Mouse (Mus musculus) cortical plate, adult 2 months (tissue): Measurements from ENCODE around the gene Hes1. TPM values are rescaled to one million over a fixed set of nuclear protein-coding genes. Genes with fewer than 3 reads are reported as not detected.
A peak's percentile ranks its signal among the peaks of the same experiment; 100 is the strongest.

Experiments
- H3K27ac ChIP-seq: fragments of 200-500 bp; 2 replicates; pipeline ENCODE4 v1.5.1; 2012; ENCODE audit warnings: low read length, control low read depth, inconsistent platforms; ENCODE audit not compliant: insufficient read depth
- H3K4me1 ChIP-seq: fragments of 200-500 bp; 2 replicates; pipeline ENCODE4 v1.6.1; 2011; ENCODE audit warnings: low read length; ENCODE audit not compliant: control insufficient read depth, insufficient read depth
- H3K4me3 ChIP-seq: fragments of 200-500 bp; 2 replicates; pipeline ENCODE4 v1.5.1; 2011; ENCODE audit warnings: mild to moderate bottlenecking, low read length, control low read depth; ENCODE audit not compliant: insufficient read depth
- CTCF ChIP-seq: fragments of 200-500 bp; IDR thresholded peaks from 2 replicates; pipeline ENCODE4 v1.5.1; 2011; ENCODE audit warnings: mild to moderate bottlenecking, control low read depth, low read length; ENCODE audit not compliant: insufficient read depth; ENCODE audit errors: extremely low read depth
- POLR2A ChIP-seq: fragments of 200-500 bp; IDR thresholded peaks from 2 replicates; pipeline ENCODE4 v1.6.1; 2011; ENCODE audit warnings: mild to moderate bottlenecking, low read length, control low read depth; ENCODE audit not compliant: insufficient read depth; ENCODE audit errors: extremely low read depth
- polyA plus RNA-seq: library from polyadenylated mRNA; depleted of rRNA; stranded (reverse); fragments of >200 nt; gene quantifications from 2 replicates; pipeline ENCODE4 v1.2.3, GENCODE M21; 2012

Hes1 gene
- polyA plus RNA-seq, 1 experiment = 26.8 TPM

DNA sequence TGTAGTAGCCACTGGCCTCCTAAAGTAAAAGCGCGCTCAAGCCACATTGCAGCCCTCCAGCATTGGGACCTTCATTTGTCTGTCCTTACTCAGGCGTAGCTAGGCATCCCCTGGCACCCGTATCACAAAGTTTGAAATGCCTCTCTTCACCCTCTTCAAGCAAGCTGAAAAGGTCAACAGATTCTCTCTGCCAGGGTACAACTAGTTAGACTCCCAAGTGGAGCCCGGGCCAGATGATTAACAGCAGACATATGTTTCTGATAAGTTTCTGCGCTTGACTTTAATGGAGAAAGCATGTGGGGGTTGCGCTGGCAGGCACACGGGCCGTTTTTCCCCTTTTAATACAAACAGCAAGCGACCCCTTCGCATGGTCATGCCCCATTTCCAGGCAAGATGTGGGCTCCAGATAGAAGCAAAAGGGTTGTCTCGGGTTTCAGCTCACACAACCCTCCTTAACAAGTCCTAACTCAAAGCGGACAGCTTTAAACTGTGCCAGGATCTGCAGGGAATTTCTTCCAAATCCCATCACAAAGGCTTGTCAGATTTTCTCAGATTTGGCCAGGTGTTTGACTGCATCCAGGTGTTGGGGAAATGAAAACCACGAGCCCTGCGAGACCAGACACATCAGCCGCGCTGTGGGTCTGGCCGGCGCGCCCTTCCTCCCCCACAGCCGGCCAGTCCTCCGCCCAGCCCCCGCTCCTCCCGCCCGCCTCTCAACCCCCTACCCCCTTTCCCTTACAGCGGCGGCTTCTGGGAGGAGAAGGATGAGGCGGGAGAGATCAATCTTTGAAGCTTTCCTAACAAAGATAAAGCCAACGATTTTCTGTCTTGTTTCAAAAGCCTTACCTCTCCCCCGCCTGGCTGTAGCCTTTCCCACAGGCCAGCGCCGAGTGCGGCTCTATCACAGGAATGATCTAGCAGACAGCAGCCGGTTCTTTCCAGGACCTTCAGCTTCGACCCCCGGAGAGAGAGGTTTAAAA, 4.1 kb downstream of the Hes1 start:
- Histone ChIP-seq H3K4me3 (0 out of 2 replicates have a peak overlapping the region, but pooled peaks have one; percentile 8), H3K4me1 (peaks cover 2% of the 10 kb centered on the region; the same call in 1 of the 2 replicates), H3K27ac (no peak overlapping the region)
- TF ChIP-seq POLR2A = no peak
- TF ChIP-seq CTCF = no peak

- Histone ChIP-seq H3K4me1 (peaks cover 2% of the 10 kb centered on the region; the same call in 1 of the 2 replicates), H3K27ac (peak overlapping the region; percentile 67), H3K4me3 (peak overlapping the region; percentile 32; the same call in 1 of the 2 replicates)
- TF ChIP-seq CTCF = no peak
- TF ChIP-seq POLR2A = no peak
Observed at GRCm38 (mm10) chr16:30069580-30069949, 5.4 kb downstream of the Hes1 start.

GRCm38 (mm10) chr16:30069950-30070770, 6.0 kb downstream of the Hes1 start:
- TF ChIP-seq POLR2A = no peak
- no peak for TF ChIP-seq CTCF
- Histone ChIP-seq H3K4me3 (peak overlapping the region; percentile 32), H3K27ac (peak overlapping the region; percentile 85), H3K4me1 (peaks cover 2% of the 10 kb centered on the region; the same call in 1 of the 2 replicates)

DNA sequence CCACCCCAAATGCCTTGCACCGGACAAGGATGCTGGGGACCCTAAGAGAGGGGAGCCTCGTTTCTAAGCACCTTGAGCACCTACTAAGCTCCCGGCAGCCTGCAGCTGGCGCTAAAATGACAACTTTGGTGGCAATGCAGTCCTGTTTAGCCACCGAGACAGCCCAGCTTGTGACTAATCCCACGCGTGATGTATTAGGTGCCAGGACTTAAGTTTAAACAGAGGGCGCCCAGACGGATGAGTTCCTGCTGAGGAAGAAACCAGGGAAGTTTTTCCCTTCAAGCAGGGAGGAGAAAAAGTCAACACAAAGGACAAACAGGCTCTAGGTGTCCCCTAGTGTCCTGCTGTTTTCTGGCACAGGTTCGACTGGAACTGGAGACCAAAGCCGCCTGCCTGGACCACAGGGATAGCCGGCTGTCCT, 6.6 kb downstream of the Hes1 start:
- no peak for TF ChIP-seq CTCF
- Histone ChIP-seq H3K4me1 (peaks cover 2% of the 10 kb centered on the region; the same call in 1 of the 2 replicates), H3K27ac (peak overlapping the region; percentile 85; the same call in 1 of the 2 replicates), H3K4me3 (peak overlapping the region; percentile 32)

- H3K4me3 ChIP-seq = no peak overlapping the region
- no peak for TF ChIP-seq CTCF
- TF ChIP-seq POLR2A = no peak
- no peak overlapping the region for H3K27ac ChIP-seq
- peaks cover 2% of the 10 kb centered on the region; the same call in 1 of the 2 replicates for H3K4me1 ChIP-seq
Observed at GRCm38 (mm10) chr16:30073317-30073716, 9.1 kb downstream of the Hes1 start.

- no peak overlapping the region for H3K4me3 ChIP-seq
- TF ChIP-seq POLR2A (no peak), CTCF (no peak)
- no peak overlapping the region for H3K27ac ChIP-seq
- no peaks in the 10 kb centered on the region for H3K4me1 ChIP-seq
Observed at GRCm38 (mm10) chr16:30081498-30081897, 17.3 kb downstream of the Hes1 start.

DNA sequence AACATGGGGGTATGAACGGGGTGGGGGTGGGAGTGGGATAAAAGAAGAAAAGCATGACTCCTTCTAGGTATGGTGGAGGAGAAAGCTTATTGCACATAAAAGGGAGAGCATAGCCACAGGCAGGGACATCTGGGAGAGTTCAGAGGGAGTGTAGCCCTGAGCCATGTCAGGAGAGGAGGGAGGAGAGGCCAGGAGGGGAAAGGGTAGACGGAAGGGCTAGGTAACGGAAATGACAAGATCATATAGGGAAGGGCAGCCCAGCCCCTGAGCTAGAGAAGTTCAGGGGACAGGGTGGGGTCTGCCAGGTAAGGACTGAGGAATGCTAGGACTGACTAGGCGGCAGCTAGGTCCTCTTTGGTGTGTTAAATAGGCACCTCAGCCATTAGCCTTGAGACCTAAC, 17.8 kb downstream of the Hes1 start:
- TF ChIP-seq CTCF (no peak), POLR2A (no peak)
- Histone ChIP-seq H3K27ac (no peak overlapping the region), H3K4me1 (no peaks in the 10 kb centered on the region), H3K4me3 (no peak overlapping the region)

DNA sequence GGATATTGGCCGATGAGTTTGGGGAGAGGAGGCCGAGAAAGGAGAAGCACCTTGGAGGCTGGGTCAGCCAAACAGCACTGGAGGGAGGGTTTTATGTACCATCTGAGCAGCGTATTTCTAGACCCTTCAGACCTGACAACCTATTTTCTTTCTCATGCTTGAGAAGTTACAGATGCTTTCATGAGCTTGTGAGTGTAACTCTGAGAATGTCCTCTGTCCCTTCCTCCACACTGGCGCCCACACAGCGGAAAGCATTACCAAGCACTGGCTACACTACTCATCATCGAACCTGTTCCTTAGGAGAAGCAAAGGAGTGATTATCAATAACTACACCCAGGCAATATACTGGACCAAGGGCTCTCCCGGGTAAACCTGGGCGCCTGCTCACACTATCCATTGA, 18.8 kb downstream of the Hes1 start:
- no peaks in the 10 kb centered on the region for H3K4me1 ChIP-seq
- no peak for TF ChIP-seq CTCF
- TF ChIP-seq POLR2A = no peak
- no peak overlapping the region for H3K27ac ChIP-seq
- no peak overlapping the region for H3K4me3 ChIP-seq

- H3K4me3 ChIP-seq = no peak overlapping the region
- H3K27ac ChIP-seq = no peak overlapping the region
- H3K4me1 ChIP-seq = no peaks in the 10 kb centered on the region
- TF ChIP-seq POLR2A = no peak
- TF ChIP-seq CTCF = no peak
Observed at GRCm38 (mm10) chr16:30083536-30083935, 19.4 kb downstream of the Hes1 start.
